Mouse (Mus musculus) 3T3-L1 (cell line): ENCODE measurements around the gene Cmtr1.
"Not testable (repeated sequence)": the region's sequence is repeated elsewhere in the genome, so short reads cannot be mapped to it uniquely, and the experiment has no call there.

ENCODE experiments used
- DNase-seq: peaks from one replicate; pipeline ENCODE4 v3.0.0-alpha.2; 2015; ENCODE audit warnings: low read depth, low spot score

The Cmtr1 gene

DNA sequence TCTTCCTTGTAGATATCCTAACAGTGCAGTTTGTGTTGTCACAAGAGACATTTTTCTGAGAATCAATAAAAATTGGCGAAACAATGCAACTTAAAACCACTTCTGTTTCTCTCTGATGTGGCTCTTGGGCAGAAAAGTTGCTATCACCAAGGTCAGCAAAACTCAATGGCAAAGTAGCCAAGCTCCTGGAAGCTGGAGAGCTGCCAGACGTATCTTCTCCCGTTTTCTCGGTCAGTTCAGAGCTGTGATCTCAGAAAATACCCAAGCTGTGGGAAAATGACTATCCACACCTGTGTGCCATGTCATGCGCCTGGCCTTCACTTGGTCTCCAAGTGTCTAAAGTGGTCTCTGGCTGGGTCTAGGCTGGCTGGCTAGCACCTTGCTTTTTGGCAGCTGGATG lies 45.5 kb downstream of the Cmtr1 start:
- DNase-seq: no peak

DNA sequence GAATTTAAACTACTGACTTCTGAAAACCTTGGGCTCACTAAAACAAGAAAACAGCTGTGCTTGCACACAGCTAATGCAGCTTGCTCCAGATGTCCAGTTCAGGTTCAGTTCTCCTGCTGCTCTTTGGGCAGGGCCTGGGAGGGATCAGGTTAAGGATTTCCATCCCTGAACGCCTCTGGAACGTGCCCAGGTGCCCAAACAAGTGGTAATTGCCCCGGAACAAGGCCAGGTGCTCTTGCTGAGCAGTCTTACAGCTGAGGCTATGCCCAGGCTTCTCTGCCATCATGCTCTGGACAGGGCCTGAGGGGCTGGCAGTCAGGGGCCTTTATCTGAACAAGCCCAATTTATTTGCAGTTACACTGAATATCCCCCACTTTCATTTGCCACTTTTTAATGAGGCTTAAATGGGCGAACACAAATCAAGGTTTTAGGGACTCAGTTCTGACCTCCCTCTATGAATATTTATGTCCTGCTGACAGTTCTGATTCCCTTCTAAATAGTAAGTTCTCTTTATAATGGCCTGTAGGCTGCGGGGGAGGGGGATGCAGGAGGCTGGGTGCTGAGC lies 46.7 kb downstream of the Cmtr1 start:
- DNase-seq: no peak

DNA sequence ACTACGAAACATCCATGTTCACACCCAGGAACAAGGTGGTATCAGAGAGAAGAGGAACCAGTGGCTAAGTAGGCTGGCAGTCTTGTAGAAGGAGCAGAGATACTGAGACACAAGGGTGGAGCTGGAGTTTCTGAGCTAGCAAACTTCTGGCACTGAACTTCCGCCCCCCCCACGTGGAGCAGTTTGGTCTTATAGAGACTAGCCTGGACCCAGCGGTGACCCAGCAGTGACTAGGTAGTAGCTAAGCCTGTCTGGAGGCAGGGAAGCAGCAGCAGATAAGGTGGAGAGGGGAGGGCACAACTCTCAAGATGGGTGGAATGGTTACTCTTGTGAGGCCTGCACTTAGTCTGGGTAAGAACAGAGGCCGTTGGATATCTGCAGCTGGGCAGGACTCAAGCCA lies 48.4 kb downstream of the Cmtr1 start:
- DNase-seq: no peak

DNA sequence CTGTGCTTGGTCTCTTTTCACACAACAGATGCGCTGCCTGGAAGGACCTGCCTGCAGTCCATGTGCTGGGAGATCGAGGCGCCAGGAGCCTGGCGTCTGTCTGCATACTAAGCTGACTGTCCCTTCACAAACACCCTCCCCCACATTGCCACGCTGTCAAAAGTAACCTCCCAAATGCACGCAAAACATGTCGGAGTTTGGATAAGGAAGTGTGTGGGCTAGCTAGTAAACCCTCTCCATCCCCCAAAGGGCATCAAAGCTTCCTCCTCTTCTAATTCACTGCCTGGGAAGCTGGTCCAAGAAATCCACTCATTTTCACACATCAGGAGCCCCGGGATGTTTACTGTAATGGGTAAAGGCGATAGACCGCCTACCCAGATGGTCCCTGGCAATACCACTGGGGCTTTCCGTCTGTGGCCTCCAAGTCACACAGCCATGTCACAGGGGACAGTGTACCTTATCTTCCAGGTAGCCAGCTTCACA lies 50.2 kb downstream of the Cmtr1 start:
- DNase-seq: no peak

DNA sequence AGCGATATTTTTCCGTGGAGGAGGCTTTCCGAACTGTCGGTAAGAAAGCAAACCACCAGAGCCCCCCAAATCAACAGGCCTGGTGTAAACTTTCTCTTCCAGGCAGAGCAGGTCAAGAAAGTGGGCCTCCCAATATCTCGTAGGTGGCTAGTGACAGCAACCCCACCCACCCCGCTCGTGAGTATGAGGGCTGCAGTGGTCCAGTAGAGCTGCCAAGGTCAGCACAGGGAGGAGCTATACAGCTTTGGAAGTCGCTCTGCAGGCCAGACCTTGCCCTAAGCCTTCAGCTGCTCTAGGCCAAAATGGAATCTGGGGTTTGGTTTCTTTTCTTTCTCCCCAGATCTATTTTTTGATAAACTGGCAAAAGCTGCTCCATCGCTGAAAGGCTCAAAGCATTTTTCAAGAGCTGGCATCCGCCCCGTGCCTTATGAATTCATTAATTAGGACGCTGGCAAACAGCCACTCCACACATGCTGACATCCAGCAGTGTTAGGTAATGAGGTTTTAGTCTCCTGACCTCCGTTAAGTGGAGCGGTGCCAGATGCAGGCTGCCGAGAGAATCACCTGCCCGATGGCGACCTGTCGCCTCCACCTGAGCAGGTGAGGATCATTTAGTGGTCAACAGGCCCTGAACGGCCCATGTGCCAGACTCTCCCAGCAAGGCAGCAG lies 50.8 kb downstream of the Cmtr1 start:
- no peak for DNase-seq

DNA sequence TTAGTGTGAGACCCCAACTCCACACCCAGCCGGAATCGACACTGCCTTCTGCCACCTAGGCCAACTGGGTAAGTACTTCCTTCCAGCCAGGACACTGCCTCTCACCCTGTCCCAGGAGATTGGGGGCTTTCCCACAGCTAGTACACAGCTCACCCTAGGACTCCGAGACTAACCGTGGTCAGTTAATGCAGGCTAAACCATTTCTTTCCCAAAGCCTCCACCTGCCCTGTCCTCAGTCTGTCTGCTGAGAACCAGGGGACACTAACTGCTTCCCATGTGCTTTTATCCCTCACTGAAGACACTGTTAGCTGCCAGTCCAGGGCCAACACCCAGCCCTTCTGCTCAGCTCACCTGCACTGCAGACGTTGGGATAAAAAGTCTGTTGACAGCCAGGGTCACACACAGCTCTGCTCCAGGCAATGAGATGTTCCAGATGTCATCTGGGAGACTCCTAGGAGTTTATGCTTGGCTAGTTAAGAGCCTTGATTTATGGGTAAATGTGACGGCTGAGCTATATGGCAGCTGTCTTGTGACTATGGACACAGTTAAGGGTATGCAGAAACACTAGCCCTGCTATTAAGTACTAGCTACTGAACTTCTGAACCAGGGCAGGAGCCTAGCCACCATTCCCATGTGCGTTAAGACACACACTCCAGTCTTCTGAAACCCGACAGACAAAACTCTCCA lies 51.5 kb downstream of the Cmtr1 start:
- no peak for DNase-seq

DNA sequence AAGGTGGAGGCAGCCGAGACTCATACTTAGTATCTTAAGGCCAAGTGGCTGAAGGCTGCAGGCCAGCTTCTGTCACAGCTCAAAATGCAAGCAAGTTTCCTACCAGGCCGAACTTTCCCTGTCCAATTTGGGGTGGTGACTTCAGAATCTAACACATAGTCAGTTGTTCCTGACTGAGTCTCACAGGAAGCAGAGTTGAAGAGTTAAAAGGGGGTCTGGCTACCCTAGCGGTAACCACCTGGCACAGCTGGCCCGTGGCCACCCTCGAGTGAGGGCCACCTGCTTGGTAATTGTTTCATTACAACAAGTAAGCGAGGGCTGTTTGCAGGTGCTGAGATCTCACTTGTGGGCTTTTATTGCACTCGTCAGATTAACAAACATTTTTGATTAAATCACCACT lies 52.2 kb downstream of the Cmtr1 start:
- no peak for DNase-seq

DNA sequence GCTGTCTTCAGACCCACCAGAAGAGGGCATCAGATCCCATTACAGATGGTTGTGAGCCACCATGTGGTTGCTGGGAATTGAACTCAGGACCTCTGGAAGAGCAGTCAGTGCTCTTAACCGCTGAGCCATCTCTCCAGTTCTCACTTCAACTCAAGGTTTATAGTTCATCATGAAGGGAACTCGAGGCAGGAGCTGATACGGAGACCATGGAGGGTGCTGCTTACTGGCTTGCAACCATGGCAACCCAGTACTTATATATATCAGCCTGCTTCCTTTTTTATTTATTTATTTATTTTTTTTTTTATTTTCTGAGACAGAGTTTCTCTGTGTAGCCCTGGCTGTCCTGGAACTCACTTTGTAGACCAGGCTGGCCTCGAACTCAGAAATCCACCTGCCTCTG lies 53.3 kb downstream of the Cmtr1 start:
- DNase-seq: not testable (repeated sequence)

DNA sequence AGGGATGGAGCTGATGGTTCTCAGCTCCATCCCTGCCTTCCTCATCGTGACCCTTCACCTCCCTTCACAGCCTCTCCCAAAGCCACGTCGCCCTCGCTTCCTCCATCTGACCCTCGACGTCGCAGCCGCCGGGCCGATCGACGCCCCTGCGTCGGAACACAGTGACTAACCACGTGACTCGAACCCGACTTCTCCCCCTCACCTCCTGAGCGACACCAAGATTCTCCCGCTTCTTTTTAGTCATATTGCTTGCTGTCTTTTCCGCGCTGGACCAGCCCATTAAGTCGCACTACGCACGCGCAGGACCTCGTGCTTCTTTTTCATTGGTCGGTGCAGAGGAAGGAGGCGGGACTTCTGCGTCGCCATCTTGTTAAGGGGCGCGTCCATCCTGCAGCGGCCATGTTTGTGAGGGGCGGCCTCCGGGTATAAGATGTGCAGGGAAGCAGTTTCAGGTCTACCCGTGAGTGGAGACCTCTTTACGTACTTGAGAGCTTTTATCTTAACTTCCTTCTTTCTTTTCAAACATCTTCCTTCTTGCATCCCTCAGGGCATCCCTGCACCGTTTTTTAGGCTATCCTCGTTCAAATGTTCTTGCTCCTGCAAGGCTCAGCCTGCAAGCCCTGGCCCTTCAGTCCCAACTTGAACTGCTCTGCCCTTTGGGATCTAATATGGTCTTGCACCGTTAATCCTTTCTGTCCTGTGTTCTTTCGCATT lies 56.5 kb downstream of the Cmtr1 start, which contains the start of gene Ccdc167:
Ccdc167 (minus strand) TSS at position 313 of the 714 bp plus-strand sequence.
- peak; percentile 98 for DNase-seq

DNA sequence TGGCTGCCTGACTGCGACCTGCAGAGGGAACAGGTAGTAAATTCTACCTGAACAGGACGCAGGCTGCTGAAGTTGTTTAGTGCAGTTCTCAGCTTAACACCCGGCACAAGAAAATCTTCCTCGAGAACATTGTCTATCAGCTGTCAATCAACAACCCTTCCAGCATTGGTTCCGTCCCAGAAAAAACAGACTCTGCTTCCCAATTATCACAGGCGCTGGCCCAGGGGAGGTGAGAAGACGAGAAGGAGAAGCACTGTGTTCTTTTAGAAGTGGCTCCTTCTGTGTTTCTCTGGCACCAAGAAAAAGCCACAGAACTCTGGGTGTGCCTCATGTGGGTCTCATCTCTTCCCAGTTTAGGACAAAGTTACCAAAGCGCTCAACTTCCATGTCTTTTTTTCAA lies 58.3 kb downstream of the Cmtr1 start:
- no peak for DNase-seq

DNA sequence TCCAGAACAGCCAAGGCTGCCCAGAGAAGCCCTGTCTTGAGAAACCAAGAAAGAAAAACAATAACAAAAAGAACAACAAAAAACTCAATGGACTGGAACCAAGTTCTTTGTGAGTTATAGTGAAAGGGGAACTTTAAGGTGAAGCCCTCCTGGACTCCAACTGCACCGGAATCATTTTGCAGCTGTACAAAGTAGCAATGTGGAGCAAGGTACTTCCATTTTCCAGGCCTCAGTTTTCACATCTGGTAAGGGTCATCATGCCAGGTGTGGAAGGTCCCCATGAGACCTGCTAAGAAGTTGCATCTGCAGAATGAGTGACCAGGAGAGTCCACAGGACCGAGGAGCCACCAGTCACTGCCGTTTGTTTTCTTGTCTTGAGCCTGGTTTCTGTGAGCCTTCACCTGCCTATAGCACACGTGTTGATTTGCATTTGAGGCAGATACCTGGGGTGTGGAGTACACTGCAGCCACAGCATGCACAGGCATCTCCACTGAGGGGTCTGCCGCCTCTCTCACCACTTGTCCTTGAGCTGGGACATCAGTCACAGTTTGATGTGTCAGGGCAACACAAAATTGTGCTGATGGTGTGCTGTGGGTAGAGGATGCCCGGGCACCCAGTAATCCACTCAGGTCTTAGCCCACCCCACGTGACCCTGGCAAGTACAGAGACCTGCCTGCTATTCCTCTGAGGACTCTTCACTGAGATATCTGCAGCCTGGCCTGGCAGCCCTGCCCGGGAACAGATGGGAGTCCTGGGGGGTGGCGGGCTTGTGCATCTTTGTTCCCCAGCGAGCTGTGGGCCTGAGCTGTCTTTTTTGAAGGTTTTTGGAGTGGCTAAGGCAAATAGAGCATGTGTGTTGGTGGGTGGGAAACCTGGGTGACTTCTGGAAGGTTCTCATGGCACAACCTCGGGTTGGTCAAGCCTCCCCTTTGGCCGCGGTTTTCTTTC lies 59.5 kb downstream of the Cmtr1 start:
- no peak for DNase-seq

DNA sequence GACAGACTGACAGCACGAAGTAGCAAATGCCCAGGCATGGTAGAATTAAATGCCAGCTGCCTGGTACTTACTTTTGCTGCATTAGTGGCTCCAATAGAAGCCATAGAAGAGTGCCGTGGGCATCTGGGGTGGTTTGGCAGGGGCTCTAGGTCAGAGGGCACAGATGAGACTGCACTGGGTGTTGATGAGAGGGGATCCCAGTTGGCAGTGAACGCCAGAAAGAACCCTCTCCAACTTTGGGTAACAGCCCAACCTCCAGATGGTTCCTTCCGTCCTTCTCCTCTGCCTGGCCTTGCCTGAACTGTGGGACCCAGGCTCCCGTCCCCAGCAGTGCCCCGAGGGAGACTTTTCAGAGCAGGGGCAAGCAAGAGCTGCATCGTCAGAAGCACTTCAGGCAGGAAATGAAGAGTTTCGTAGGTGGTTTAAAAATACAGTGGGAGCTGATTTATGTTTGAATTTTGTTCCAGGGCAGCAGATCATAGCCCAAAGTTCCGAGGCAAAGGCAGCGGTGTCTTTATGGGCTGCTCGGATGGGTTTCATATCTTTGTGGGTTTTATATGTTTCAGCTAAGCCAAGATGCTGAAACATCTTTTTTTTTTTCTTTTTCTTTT lies 60.5 kb downstream of the Cmtr1 start:
- no peak for DNase-seq

DNA sequence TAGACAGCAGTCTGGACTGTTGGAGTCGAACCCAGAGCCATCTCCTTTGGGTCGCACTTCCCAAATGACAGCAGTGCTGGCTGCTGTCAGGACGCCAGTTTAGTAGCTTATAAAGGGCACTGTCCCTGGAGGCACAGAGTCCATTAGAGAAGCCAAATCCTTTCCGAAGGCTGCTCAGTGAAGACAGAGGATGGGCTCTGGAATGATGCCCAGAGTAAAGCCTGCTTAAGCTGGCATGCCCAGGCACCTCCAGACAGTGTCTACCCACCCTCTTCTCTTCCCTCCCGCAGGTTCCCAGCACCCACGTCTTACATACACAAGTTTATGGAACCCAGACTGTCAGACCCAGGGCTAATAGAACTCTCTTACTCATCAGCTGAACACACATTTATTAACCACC lies 64.2 kb downstream of the Cmtr1 start:
- DNase-seq: no peak

DNA sequence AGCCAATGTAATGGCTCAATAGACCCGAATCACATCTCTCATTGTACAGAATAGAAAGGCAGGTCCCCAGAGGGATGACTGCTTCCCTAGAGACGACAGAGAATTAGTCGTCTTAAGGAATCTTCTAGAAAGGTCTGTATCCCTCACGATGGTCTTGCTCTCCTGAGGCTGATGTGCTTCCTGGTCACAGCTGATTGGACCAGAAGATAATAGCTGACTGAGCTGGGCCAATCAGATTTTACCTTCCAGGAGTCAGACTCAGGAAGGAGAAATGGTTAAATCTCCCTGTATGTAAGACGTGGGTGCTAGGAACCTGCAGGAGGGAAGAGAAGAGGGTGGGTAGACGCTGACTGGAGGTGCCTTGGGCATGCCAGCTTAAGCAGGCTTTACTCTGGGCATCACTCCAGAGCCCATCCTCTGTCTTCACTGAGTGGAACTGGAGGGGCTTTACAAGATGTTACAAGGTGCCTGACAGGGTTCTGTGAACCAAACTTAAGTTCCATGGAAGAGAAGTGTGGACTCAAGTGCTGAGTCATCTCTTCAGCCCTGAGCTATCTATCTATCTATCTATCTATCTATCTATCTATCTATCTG lies 64.7 kb downstream of the Cmtr1 start:
- no peak for DNase-seq

DNA sequence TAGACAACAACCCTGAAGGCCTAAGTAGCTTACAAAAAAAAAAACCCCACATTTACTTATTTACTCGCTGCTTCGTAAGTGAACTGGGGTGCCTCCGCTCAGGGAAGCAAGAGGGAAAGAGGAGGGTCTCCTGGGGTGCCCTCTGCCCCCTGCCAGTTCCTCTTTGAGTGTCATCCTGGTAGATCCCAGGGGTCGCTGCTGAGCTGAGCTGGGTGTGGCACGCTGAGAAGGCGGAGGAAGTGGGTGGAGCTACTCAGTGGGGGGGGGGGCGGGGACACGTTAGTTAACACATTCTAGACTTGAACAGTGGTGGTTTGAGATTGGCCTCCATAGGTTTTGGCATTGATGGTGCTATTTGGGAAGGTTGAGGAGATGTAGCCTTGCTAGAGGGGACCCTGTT lies 67.7 kb downstream of the Cmtr1 start:
- DNase-seq: no peak

DNA sequence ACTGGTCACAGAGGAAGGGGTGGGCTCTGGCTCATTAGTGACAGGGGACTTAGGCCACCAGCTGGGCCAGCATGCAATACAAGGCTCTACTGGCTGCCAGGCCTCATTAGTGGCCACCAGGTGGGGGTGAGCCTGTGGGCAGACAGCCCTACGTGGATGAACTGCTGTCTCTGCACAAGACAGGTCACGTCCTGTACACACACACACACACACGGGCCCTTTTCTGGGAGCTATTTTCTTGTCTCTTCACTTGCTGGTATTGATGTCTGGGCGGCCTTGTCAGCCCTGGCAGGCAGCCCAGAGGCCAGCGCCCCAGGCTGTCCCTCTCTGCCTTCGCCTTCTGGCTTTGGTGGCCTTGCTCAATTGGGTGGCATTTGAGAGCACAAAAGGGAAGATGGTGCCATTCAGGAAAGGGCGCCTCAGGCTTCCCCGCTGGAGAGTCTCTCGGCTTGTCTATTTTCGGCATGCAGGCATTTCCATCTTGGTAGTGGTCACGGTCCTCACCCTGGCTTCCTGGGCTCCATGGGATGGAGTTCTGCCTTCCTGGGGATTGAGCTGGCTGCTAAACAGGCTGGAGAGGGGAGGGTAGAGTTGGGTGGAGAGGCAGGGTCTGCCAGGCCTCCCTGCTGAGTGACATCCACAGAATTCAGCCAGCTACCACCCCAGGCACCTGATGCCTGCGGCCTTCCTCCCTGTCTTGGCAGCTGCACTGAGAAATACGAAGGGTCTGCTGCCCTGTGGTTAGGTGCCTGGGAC lies 70.3 kb downstream of the Cmtr1 start:
- no peak for DNase-seq

DNA sequence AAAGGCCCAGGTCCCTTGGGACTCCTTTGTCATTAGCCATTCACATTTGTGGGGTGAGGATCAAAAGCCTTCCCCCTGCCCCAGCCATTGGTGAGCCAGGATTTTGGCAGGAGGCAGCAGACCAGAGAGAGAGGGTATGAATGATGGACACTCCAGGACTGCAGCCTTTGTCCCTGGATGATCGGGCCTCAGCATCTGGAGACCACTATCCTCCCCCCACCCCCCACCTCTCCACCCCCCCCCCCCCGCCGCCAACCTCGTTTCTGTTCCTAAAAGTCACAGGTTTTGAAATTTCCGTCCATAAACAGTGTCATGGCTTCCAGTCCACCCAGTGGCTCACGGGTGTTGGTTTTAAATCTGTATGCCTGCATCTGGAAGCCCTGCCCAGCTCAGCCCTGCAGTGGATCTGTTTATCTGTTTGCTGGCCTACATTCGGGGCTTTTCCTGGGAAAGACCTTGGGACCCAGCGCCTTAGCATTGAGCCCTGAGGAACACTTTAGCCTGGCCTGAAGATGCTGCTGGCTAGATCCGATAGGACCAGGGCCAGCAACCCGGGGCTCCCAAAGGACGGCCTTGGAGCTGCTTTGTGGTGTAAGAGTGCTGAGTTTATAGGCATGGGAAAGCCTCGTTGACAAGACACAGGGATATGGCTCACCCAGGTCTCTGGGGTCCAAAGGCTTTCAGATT lies 71.0 kb downstream of the Cmtr1 start:
- no peak for DNase-seq

DNA sequence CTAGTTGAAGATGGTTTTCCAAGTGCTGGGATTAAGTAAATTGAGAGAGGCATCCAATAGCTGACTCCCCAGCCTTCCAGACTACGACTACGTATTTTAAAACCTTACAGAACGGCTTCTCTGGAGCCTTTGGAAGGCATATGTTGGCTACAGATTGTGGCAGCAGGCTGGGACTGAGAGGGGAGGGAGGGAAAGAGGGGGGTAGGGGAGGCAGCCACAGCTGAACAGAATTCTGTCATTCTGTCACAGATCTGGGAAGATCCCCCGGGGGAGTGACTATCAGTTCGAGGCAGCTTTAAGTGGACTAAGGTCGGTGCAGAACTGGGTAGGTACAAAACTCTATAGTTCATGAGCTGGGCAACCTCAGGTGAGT lies 71.5 kb downstream of the Cmtr1 start:
- no peak for DNase-seq

DNA sequence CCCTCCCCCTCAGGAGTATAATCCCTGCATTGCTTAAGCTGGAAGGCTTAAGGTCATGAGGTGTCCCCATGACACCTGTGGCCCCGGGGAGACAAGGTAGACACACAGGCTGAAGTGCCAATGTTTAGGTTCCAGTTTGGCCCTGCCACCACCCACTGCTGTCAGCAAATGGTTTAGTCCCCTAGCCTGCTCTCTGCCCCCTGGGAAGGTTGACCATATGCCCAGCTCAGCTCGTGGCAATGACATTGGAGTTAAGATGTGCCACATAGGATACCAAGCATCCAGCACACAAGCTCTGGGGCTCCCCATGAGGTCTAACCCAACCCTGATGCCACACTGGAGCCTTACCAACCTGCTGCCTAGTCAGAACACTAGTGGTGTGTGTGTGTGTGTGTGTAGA lies 72.1 kb downstream of the Cmtr1 start:
- DNase-seq: no peak
